Mouse (Mus musculus) cerebellum, postnatal 10 days (tissue): Measurements from ENCODE around the gene Mkln1.

ENCODE experiments used
- DNase-seq, 2 experiments: peaks; one replicate each; pipeline ENCODE4 v3.0.0; 2021; ENCODE audit warnings: mixed read lengths in 2 of 2

The Mkln1 gene

GRCm38 (mm10) chr6:31518338-31518698, 119.8 kb downstream of the Mkln1 start:
- peak; percentile 25 to 29 for DNase-seq

- DNase-seq: peak; percentile 66 to 72
Observed at GRCm38 (mm10) chr6:31519001-31519471, 120.5 kb downstream of the Mkln1 start.

- no peak for DNase-seq
Observed at GRCm38 (mm10) chr6:31520486-31521215, 122.1 kb downstream of the Mkln1 start.

GRCm38 (mm10) chr6:31521491-31522355, 123.2 kb downstream of the Mkln1 start:
- no peak for DNase-seq

GRCm38 (mm10) chr6:31522478-31522877, 123.9 kb downstream of the Mkln1 start:
- no peak for DNase-seq

GRCm38 (mm10) chr6:31523039-31523438, 124.5 kb downstream of the Mkln1 start:
- peak in 1 of 2 experiments; percentile 27 for DNase-seq

GRCm38 (mm10) chr6:31523657-31524056, 125.1 kb downstream of the Mkln1 start:
- no peak for DNase-seq

- no peak for DNase-seq
Observed at GRCm38 (mm10) chr6:31524121-31524520, 125.6 kb downstream of the Mkln1 start.

GRCm38 (mm10) chr6:31524647-31525046, 126.1 kb downstream of the Mkln1 start:
- DNase-seq: no peak

GRCm38 (mm10) chr6:31525231-31525900, 126.8 kb downstream of the Mkln1 start:
- peak; percentile 80 to 83 for DNase-seq

GRCm38 (mm10) chr6:31526929-31527328, 128.4 kb downstream of the Mkln1 start:
- DNase-seq: no peak

- peak; percentile 67 to 73 for DNase-seq
Observed at GRCm38 (mm10) chr6:31527897-31528296, 129.4 kb downstream of the Mkln1 start.

- DNase-seq: peak; percentile 20 to 40
Observed at GRCm38 (mm10) chr6:31528339-31528738, 129.8 kb downstream of the Mkln1 start.

GRCm38 (mm10) chr6:31531880-31532279, 133.3 kb downstream of the Mkln1 start:
- DNase-seq: no peak

GRCm38 (mm10) chr6:31534705-31535104, 136.2 kb downstream of the Mkln1 start:
- no peak for DNase-seq

- no peak for DNase-seq
Observed at GRCm38 (mm10) chr6:31537193-31537592, 138.7 kb downstream of the Mkln1 start.

- no peak for DNase-seq
Observed at GRCm38 (mm10) chr6:31538112-31538511, 139.6 kb downstream of the Mkln1 start.

- no peak for DNase-seq
Observed at GRCm38 (mm10) chr6:31540018-31540417, 141.5 kb downstream of the Mkln1 start.

- no peak for DNase-seq
Observed at GRCm38 (mm10) chr6:31544318-31544717, 145.8 kb downstream of the Mkln1 start.

- peak; percentile 70 to 79 for DNase-seq
Observed at GRCm38 (mm10) chr6:31549361-31550051, 151.0 kb downstream of the Mkln1 start.

GRCm38 (mm10) chr6:31550876-31551532, 152.5 kb downstream of the Mkln1 start:
- DNase-seq: no peak
